Mouse (Mus musculus): ENCODE data around the gene Rtraf. TPM values are rescaled to one million over a fixed set of nuclear protein-coding genes. Genes with fewer than 3 reads are reported as not detected.
"Not testable (repeated sequence)": the region's sequence is repeated elsewhere in the genome, so short reads cannot be mapped to it uniquely, and the experiment has no call there.

Rtraf gene
- 58.5 and 61.2 TPM in 2 replicates for polyA plus RNA-seq (2015; fragmentation: Nextera tagmentation; extraction: Ambion mirVana)

DNA sequence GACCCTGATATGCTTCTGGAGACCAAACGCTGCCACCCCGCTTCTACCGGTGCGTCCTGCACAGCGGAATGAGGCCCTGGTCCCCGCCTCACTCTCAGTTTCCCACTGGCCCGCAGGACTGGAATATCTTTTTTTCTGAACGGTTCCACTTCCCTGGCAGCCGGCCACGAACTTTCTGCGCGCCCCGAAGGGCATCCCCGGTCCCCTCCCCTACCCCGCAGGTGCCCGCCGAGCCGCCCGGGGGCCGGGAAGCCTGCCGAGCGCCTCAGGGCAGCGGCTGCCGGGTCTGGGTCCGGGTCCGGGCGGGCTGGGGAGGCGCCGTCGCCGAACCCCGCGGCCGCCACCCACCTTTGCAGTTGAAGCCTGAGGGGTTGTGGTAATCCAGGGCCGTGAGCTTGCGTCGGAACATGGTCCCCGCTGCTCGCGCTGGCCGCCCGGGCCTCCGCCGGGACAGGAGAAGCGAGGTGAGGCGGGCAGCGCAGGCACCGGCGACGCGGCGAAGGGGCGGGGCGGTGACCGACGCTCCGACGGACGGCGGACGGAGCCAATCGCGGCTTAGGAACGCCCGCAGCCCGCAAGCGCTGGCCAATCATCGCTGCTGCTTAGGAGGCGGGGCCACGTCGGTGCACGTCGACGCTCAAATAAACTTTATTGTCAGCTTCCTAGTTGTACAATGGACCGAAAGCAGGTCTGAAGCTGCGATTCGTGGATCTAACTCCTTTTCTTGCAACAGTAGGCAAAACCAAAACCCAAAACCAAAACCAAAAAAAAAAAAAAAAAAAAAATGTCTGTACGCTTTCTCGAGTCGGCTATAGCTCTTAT, at the start of gene Rtraf:
Gene Rtraf (minus strand): TSS at position 504 of the 822 bp plus-strand sequence.
- peak within 1 kb of the TSS; percentile 67 for H3K27ac ChIP-seq (ENCODE audit: low read length)
- H3K9ac ChIP-seq (ENCODE audit: low read depth, low read length) = peak within 1 kb of the TSS; percentile 92
- H3K27me3 ChIP-seq (ENCODE audit: control insufficient read depth, insufficient read depth, low read depth, low read length) = no peaks in the 10 kb centered on the region
- H3K9me3 ChIP-seq (replicated peaks; ENCODE audit: control insufficient read depth, low read length) = no peaks in the 10 kb centered on the region
- peaks cover 9% of the 10 kb centered on the region for H3K36me3 ChIP-seq (ENCODE audit: control insufficient read depth, insufficient read depth)
- under 1% methylated on average over 80 of the region's 80 CpGs for WGBS (ENCODE audit: insufficient replicate concordance)
- peak; percentile 99 for ATAC-seq (ENCODE audit: low read depth)
- H3K4me1 ChIP-seq (ENCODE audit: control insufficient read depth, low read depth, low read length) = peaks cover 4% of the 10 kb centered on the region
- H3K4me2 ChIP-seq (ENCODE audit: low read depth, low read length) = peak within 1 kb of the TSS; percentile 89
- H3K4me3 ChIP-seq (ENCODE audit: low read depth, low read length) = peak within 1 kb of the TSS; percentile 91

DNA sequence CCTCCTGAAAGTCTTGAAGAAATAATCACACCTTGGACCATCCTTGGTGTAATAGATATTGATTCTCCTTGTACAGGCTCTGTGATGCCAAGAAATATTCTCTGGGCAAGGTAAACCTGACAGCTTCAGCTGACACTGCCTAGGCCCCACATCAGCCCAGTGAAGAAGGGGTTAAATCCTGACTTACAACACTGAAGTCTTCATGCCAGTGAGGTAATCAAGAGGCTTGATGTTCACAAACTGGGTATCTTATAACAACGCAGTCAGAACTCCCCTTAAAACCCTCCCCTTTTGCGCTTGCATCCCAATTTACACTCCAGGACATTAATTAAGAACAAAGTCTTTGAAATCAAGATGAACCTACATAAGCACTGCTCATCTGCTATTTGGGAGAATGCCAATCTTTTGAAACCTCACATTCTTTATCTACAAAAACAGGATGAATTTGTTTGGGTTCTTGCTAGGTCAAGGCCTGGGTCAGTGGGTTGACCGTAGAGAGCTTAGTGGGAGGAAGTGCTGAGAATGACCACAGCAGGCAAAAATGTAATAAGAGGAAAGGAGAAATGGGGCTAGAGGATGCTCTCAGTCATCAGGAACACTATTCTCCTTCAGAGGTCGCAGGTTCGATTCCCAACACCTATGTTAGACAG, 43.8 kb upstream of the Rtraf start:
- no peak overlapping the region for H3K4me2 ChIP-seq (ENCODE audit: low read depth, low read length)
- no peak overlapping the region for H3K27ac ChIP-seq (ENCODE audit: low read length)
- no peaks in the 10 kb centered on the region for H3K4me1 ChIP-seq (ENCODE audit: control insufficient read depth, low read depth, low read length)
- H3K36me3 ChIP-seq (ENCODE audit: control insufficient read depth, insufficient read depth) = no peaks in the 10 kb centered on the region
- no peaks in the 10 kb centered on the region for H3K27me3 ChIP-seq (ENCODE audit: control insufficient read depth, insufficient read depth, low read depth, low read length)
- no peaks in the 10 kb centered on the region for H3K9me3 ChIP-seq (replicated peaks; ENCODE audit: control insufficient read depth, low read length)
- no peak overlapping the region for H3K4me3 ChIP-seq (ENCODE audit: low read depth, low read length)
- WGBS (ENCODE audit: insufficient replicate concordance) = 43% methylated on average over 5 of the region's 5 CpGs
- no peak overlapping the region for H3K9ac ChIP-seq (ENCODE audit: low read depth, low read length)
- no peak for ATAC-seq (ENCODE audit: low read depth)

DNA sequence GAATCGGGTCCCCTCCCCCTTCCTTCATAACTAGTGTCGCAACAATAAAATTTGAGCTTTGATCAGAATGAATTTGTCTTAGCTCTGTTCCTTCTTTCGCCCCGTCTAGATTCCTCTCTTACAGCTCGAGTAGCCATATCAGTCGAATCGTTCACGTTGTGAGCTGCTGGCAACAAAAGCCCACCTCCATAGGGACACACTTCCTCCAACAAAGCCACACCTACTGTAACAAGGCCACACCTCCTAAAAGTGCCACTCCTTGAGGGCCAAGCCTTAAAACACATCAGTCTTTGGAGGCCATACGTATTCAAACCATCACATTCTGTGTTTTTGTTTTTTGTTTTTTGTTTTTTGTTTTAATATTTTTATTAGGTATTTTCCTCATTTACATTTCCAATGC, 41.5 kb upstream of the Rtraf start:
- H3K36me3 ChIP-seq (ENCODE audit: control insufficient read depth, insufficient read depth); H3K4me3 ChIP-seq (ENCODE audit: low read depth, low read length); H3K27me3 ChIP-seq (ENCODE audit: control insufficient read depth, insufficient read depth, low read depth, low read length); H3K27ac ChIP-seq (ENCODE audit: low read length); H3K4me1 ChIP-seq (ENCODE audit: control insufficient read depth, low read depth, low read length); H3K9me3 ChIP-seq (replicated peaks; ENCODE audit: control insufficient read depth, low read length); ATAC-seq (ENCODE audit: low read depth); H3K4me2 ChIP-seq (ENCODE audit: low read depth, low read length); H3K9ac ChIP-seq (ENCODE audit: low read depth, low read length): not testable (repeated sequence)
- WGBS (ENCODE audit: insufficient replicate concordance) = 75% methylated on average over 9 of the region's 9 CpGs

DNA sequence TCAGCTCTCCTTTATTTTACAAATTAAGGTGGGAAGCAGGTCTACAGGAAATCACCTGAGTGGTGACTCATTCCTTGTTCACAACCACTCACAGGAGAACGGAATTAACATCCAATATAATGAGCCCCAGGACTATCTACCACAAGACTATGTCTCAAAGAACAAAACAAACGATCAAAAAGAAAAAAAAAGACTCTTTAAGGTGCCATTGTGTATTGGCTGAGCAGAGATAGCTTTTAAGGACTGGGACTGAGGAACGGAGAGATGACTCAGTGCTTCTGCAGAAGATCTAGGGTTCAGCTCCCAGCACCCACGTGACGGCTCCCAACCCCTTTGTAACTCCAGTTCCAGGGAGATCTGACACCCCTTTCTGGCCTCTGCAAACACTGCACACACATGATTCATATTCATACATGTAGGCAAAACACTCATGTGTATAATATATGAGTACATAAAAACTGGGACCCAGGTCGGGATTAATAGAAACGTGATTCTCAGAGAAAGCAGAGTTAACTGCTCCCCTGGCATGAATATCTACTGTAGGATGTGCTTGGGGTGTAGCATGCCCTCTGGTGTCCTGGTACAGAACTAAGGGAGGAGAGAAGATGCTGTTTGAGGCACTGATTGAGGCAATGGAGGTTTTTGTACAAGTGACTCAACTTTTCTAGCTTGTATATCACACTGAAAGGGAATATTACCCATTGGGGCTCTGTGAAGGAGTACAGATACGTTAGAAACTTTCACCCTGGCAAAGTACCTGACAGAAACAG, 37.9 kb upstream of the Rtraf start:
- no peaks in the 10 kb centered on the region for H3K36me3 ChIP-seq (ENCODE audit: control insufficient read depth, insufficient read depth)
- H3K27ac ChIP-seq (ENCODE audit: low read length) = no peak overlapping the region
- WGBS (ENCODE audit: insufficient replicate concordance) = 60% methylated on average over 8 of the region's 8 CpGs
- H3K4me3 ChIP-seq (ENCODE audit: low read depth, low read length) = no peak overlapping the region
- no peaks in the 10 kb centered on the region for H3K4me1 ChIP-seq (ENCODE audit: control insufficient read depth, low read depth, low read length)
- no peak for ATAC-seq (ENCODE audit: low read depth)
- no peak overlapping the region for H3K4me2 ChIP-seq (ENCODE audit: low read depth, low read length)
- H3K9me3 ChIP-seq (replicated peaks; ENCODE audit: control insufficient read depth, low read length) = no peaks in the 10 kb centered on the region
- no peak overlapping the region for H3K9ac ChIP-seq (ENCODE audit: low read depth, low read length)
- H3K27me3 ChIP-seq (ENCODE audit: control insufficient read depth, insufficient read depth, low read depth, low read length) = no peaks in the 10 kb centered on the region

DNA sequence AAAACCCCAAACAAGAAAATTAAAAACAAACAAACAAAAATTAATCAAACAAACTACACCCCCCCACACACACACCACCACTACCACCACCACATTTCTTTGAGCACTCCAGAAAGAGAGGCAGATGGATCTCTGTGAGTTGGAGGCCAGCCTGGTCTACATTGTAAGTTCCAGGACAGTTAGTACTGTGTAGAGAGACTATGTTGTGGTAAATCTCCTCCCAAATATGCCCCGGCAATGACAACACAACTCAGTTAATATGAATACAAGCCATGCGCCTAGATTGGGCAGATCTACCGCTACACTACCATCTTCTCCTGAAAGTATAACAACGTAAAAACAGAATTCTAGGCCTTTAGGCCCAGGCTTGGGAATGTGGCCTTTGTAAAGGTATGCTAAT, 36.7 kb upstream of the Rtraf start:
- no peaks in the 10 kb centered on the region for H3K27me3 ChIP-seq (ENCODE audit: control insufficient read depth, insufficient read depth, low read depth, low read length)
- H3K9ac ChIP-seq (ENCODE audit: low read depth, low read length) = no peak overlapping the region
- no peak for ATAC-seq (ENCODE audit: low read depth)
- no peaks in the 10 kb centered on the region for H3K4me1 ChIP-seq (ENCODE audit: control insufficient read depth, low read depth, low read length)
- no peak overlapping the region for H3K27ac ChIP-seq (ENCODE audit: low read length)
- 77% methylated on average over 4 of the region's 4 CpGs for WGBS (ENCODE audit: insufficient replicate concordance)
- no peak overlapping the region for H3K4me2 ChIP-seq (ENCODE audit: low read depth, low read length)
- H3K9me3 ChIP-seq (replicated peaks; ENCODE audit: control insufficient read depth, low read length) = no peaks in the 10 kb centered on the region
- no peaks in the 10 kb centered on the region for H3K36me3 ChIP-seq (ENCODE audit: control insufficient read depth, insufficient read depth)
- H3K4me3 ChIP-seq (ENCODE audit: low read depth, low read length) = no peak overlapping the region

DNA sequence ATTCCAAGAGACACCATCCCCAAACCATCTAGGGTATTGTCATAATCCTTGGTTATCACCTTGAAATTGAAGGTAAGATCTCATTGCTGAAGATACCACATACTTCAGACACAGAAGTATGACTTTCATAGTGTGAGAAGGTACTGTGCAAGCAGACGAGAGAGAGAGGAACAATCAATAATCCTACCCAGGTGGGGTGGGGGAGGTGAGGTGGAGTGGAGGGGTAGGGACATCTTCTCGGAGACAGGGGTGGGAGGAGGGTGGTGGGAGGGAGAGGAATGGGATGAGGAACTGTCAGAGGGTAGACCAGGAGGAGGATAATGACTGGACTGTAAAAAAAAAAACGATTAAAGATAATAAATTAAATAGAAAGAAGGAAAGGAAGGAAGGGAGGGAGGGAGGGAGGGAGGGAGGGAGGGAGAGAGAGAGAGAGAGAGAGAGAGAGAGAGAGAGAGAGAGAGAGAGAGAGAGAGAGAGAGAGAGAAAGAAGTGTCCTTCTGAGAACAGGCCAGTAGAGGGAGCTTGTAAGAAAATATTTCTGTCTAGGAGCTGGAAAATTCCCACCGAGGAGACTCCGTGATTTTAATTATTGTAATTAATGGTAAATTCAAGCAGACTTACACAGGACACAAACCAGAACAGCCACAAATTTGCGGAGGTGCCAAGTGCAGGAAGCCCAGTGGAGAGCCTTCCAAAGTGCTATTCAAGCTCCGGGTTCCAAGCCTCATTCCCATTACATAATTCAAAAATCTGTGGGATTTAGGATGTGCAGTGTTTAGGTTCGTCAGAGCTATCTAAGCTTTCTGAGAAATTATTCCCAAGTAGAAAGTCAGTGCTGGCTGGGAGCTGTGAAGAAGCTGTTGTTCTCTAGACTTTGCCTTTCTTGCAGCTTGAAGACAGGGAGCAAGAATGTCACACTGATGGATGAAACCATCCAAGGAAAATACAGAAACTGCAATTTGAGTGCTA, 35.5 kb upstream of the Rtraf start:
- no peaks in the 10 kb centered on the region for H3K9me3 ChIP-seq (replicated peaks; ENCODE audit: control insufficient read depth, low read length)
- no peaks in the 10 kb centered on the region for H3K27me3 ChIP-seq (ENCODE audit: control insufficient read depth, insufficient read depth, low read depth, low read length)
- no peak overlapping the region for H3K4me3 ChIP-seq (ENCODE audit: low read depth, low read length)
- ATAC-seq (ENCODE audit: low read depth) = no peak
- no peak overlapping the region for H3K9ac ChIP-seq (ENCODE audit: low read depth, low read length)
- H3K27ac ChIP-seq (ENCODE audit: low read length) = no peak overlapping the region
- H3K36me3 ChIP-seq (ENCODE audit: control insufficient read depth, insufficient read depth) = no peaks in the 10 kb centered on the region
- H3K4me2 ChIP-seq (ENCODE audit: low read depth, low read length) = no peak overlapping the region
- 34% methylated on average over 8 of the region's 8 CpGs for WGBS (ENCODE audit: insufficient replicate concordance)
- H3K4me1 ChIP-seq (ENCODE audit: control insufficient read depth, low read depth, low read length) = no peaks in the 10 kb centered on the region

DNA sequence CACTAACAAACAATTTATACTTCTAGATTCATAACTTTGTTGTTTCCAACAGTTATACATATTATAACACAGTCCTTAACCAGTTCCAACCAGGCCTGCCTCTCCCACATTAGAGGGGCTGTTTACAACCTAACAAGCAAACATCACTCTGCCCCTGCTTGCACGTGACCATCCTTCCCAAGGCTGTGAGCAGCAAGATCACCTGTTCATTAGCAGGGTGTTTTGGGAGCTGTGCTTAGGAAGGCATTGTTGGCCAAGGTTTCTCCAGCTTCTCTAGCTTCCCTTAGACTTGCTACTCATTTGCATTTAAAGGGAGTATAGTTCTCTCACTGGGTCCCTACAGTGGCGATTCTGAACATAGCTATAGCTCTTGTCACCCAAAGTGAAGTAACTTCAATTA, 34.7 kb upstream of the Rtraf start:
- WGBS (ENCODE audit: insufficient replicate concordance) = 60% methylated on average over 2 of the region's 2 CpGs
- no peak for ATAC-seq (ENCODE audit: low read depth)

DNA sequence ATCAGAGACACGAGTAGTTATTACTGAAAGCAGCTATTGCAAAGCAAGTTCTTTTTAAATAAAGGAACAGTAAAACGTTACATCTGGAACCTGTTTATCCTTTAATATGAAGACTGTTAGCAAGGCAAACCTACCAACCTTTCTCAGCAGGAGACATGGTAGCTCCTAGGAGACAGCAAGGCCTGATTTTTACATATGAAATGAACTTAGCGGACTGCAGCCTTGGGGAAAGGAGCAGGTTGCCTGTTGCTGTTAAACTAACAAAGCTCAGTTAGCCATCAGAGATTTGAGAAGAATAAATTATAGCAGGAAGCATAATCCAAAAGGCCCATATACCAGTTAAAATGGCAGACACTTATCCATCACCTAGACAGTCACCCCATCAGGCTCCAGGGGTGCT, 29.8 kb upstream of the Rtraf start:
- no peak for ATAC-seq (ENCODE audit: low read depth)

More for the DNA sequence above, 34.7 kb upstream of the Rtraf start:
- H3K4me1 ChIP-seq (ENCODE audit: control insufficient read depth, low read depth, low read length) = no peaks in the 10 kb centered on the region
- no peaks in the 10 kb centered on the region for H3K36me3 ChIP-seq (ENCODE audit: control insufficient read depth, insufficient read depth)
- H3K4me2 ChIP-seq (ENCODE audit: low read depth, low read length) = no peak overlapping the region
- H3K4me3 ChIP-seq (ENCODE audit: low read depth, low read length) = no peak overlapping the region
- no peak overlapping the region for H3K9ac ChIP-seq (ENCODE audit: low read depth, low read length)
- H3K9me3 ChIP-seq (replicated peaks; ENCODE audit: control insufficient read depth, low read length) = no peaks in the 10 kb centered on the region
- H3K27me3 ChIP-seq (ENCODE audit: control insufficient read depth, insufficient read depth, low read depth, low read length) = no peaks in the 10 kb centered on the region
- H3K27ac ChIP-seq (ENCODE audit: low read length) = no peak overlapping the region

More for the DNA sequence above, 29.8 kb upstream of the Rtraf start:
- Histone ChIP-seq H3K4me1 (ENCODE audit: control insufficient read depth, low read depth, low read length) (no peaks in the 10 kb centered on the region), H3K4me3 (ENCODE audit: low read depth, low read length) (no peak overlapping the region), H3K27me3 (ENCODE audit: control insufficient read depth, insufficient read depth, low read depth, low read length) (no peaks in the 10 kb centered on the region), H3K4me2 (ENCODE audit: low read depth, low read length) (no peak overlapping the region), H3K9me3 (replicated peaks; ENCODE audit: control insufficient read depth, low read length) (no peaks in the 10 kb centered on the region), H3K27ac (ENCODE audit: low read length) (no peak overlapping the region), H3K36me3 (ENCODE audit: control insufficient read depth, insufficient read depth) (no peaks in the 10 kb centered on the region), H3K9ac (ENCODE audit: low read depth, low read length) (no peak overlapping the region)
- whole genome bisulfite sequencing (ENCODE audit: insufficient replicate concordance) = 56% methylated on average over 3 of the region's 3 CpGs

All from liver, embryonic 16.5 days (tissue).